Mouse (Mus musculus) spleen, adult 2 months (tissue): ENCODE results near the gene Dpysl5. TPM values are rescaled to one million over a fixed set of nuclear protein-coding genes. Genes with fewer than 3 reads are reported as not detected.

ENCODE experiments used
- DNase-seq, 2 experiments: peaks; one replicate each; pipeline versions ENCODE4 v3.0.0 to v3.0.0-alpha.2; 2012 to 2021; ENCODE audit warnings: low spot score in 2 of 2, low read depth in 1 of 2
- H3K27ac ChIP-seq: fragments of 200-500 bp; 2 replicates; pipeline ENCODE4 v1.5.1; 2012; ENCODE audit warnings: low read length, inconsistent platforms; ENCODE audit not compliant: insufficient read depth
- H3K27me3 ChIP-seq: fragments of 200-500 bp; 2 replicates; pipeline ENCODE4 v1.6.1; 2012; ENCODE audit warnings: mild to moderate bottlenecking, moderate library complexity, low read length, inconsistent platforms; ENCODE audit not compliant: control insufficient read depth, insufficient read depth
- H3K36me3 ChIP-seq: fragments of 200-500 bp; 2 replicates; pipeline ENCODE4 v1.6.1; 2012; ENCODE audit warnings: mild to moderate bottlenecking, low read length, inconsistent platforms; ENCODE audit not compliant: control insufficient read depth, insufficient read depth
- H3K4me1 ChIP-seq: fragments of 200-500 bp; 2 replicates; pipeline ENCODE4 v1.6.1; 2011; ENCODE audit warnings: inconsistent platforms; ENCODE audit not compliant: control insufficient read depth, insufficient read depth, insufficient read length
- H3K4me3 ChIP-seq: fragments of 200-500 bp; 2 replicates; pipeline ENCODE4 v1.5.1; 2011; ENCODE audit warnings: mild to moderate bottlenecking, inconsistent platforms; ENCODE audit not compliant: insufficient read depth, insufficient read length; ENCODE audit errors: extremely low read depth
- CTCF ChIP-seq: fragments of 200-500 bp; IDR thresholded peaks from 2 replicates; pipeline ENCODE4 v1.5.1; 2011; ENCODE audit warnings: mild to moderate bottlenecking, inconsistent platforms; ENCODE audit not compliant: insufficient read depth, insufficient read length, insufficient replicate concordance; ENCODE audit errors: extremely low read depth
- POLR2A ChIP-seq: fragments of 200-500 bp; IDR thresholded peaks from 2 replicates; pipeline ENCODE4 v1.6.1; 2011; ENCODE audit warnings: low read depth, low read length, inconsistent platforms
- WGBS: fragments of 180-500 bp; shearing (Covaris S2); methylation state at CpG from one replicate; pipeline ENCODE4 v1.1.7; 2018; 5-methylcytosine and 5-hydroxymethylcytosine counted together
- polyA plus RNA-seq: library from polyadenylated mRNA; depleted of rRNA; stranded (reverse); fragments of >200 nt; gene quantifications from 2 replicates; pipeline ENCODE4 v1.2.3, GENCODE M21; 2012

Dpysl5 gene
- polyA plus RNA-seq, 1 experiment: 0.06 TPM

DNA sequence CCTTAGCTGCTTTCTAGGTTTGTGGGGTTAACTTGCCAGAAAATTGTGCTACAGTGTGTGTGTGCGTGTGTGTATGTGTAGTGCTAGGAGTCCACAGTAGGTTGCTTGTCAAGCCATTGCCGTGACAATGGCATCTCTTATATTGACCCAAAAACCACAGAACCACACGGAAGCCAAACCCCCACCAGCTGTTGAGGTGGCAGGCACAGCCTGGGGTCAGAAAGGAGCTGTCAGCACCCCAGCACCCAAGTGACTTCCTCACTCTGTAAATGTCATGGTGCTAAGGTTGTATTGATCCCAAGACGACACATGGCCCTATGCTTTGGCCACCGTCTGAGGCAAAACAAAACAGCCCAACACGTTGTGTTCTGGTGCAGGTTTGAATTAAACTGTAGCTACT, 87.6 kb downstream of the Dpysl5 start:
- no peaks in the 10 kb centered on the region for H3K4me1 ChIP-seq
- H3K27ac ChIP-seq: no peak overlapping the region
- no peak overlapping the region for H3K4me3 ChIP-seq
- no peak for DNase-seq
- no peaks in the 10 kb centered on the region for H3K27me3 ChIP-seq
- H3K36me3 ChIP-seq: no peaks in the 10 kb centered on the region
- WGBS: 48% methylated on average over 6 of the region's 6 CpGs
- TF ChIP-seq CTCF (no peak), POLR2A (no peak)

- 80% methylated on average over 12 of the region's 12 CpGs for WGBS
- no peak for DNase-seq
These were observed 91.5 kb downstream of the Dpysl5 start for GRCm38 (mm10) chr5:30802724-30803467.

DNA sequence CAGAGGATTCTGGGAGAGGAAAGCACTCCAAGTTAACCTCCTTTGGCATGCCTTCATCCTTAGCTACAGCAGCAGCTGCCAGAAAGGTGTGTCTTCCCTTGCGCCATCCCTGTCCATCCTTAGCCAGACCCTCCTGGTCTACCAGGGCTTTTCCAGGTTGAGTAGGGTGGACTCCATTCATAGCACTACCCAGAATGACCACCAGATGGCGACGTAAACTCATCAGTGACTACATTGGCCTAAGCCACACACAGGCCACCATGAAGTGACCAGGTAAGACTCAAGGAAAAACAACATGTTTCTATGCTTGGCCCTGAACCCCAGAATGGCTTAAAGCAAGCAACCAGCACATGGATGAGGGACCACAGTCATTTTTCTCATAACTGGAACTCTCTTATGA, 94.7 kb downstream of the Dpysl5 start:
- WGBS: 13% methylated on average over 3 of the region's 3 CpGs
- Histone ChIP-seq H3K36me3 (no peaks in the 10 kb centered on the region), H3K4me1 (no peaks in the 10 kb centered on the region), H3K27me3 (no peaks in the 10 kb centered on the region), H3K27ac (no peak overlapping the region), H3K4me3 (no peak overlapping the region)
- peak; percentile 50 to 80 for DNase-seq
- TF ChIP-seq POLR2A: no peak
- peak; percentile 77; the same call in 1 of the 2 replicates for TF ChIP-seq CTCF

More at GRCm38 (mm10) chr5:30802724-30803467, 91.5 kb downstream of the Dpysl5 start:
- TF ChIP-seq POLR2A (no peak), CTCF (no peak)
- H3K4me1 ChIP-seq: no peaks in the 10 kb centered on the region
- no peaks in the 10 kb centered on the region for H3K27me3 ChIP-seq
- H3K36me3 ChIP-seq: no peaks in the 10 kb centered on the region
- H3K27ac ChIP-seq: no peak overlapping the region
- H3K4me3 ChIP-seq: no peak overlapping the region

- Histone ChIP-seq H3K36me3 (no peaks in the 10 kb centered on the region), H3K4me1 (no peaks in the 10 kb centered on the region), H3K4me3 (peak within 1 kb of the TSS; percentile 69), H3K27me3 (no peaks in the 10 kb centered on the region; the same call in none of the 2 replicates), H3K27ac (no peak within 1 kb of the TSS)
- DNase-seq: peak; percentile 54 to 88
- WGBS: 2% methylated on average over 50 of the region's 59 CpGs
- no peak for TF ChIP-seq POLR2A
These were observed 103.2 kb downstream of the Dpysl5 start, which contains the start of gene Mapre3 for GRCm38 (mm10) chr5:30814424-30815119. TSS of gene Mapre3 (plus strand) at chr5:30814641.

DNA sequence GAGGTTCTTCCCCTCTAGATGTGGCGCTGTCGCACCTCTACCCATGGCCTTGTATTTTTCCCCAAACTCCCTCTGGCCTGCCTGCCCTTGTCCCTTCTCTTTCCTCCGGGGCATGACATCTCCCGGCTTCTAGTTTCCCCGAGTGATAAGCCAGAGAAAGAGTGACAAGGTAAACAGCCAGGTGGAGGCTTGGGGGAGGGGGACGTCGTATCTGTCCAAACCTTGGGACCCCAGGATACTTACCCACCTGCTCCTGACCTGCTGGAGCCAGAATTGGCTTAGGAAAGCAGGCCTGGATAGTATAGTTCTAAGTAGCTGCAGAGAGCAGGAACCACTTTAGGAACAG, 103.7 kb downstream of the Dpysl5 start:
- H3K27ac ChIP-seq: no peak overlapping the region
- no peaks in the 10 kb centered on the region for H3K36me3 ChIP-seq
- WGBS: 14% methylated on average over 7 of the region's 7 CpGs
- no peaks in the 10 kb centered on the region; the same call in none of the 2 replicates for H3K27me3 ChIP-seq
- peak overlapping the region; percentile 69; the same call in 1 of the 2 replicates for H3K4me3 ChIP-seq
- no peaks in the 10 kb centered on the region for H3K4me1 ChIP-seq
- no peak for TF ChIP-seq POLR2A
- TF ChIP-seq CTCF: no peak
- DNase-seq: no peak

GRCm38 (mm10) chr5:30816261-30816791, 105.0 kb downstream of the Dpysl5 start:
- Histone ChIP-seq H3K27ac (no peak overlapping the region), H3K36me3 (no peaks in the 10 kb centered on the region), H3K27me3 (no peaks in the 10 kb centered on the region; the same call in none of the 2 replicates), H3K4me1 (no peaks in the 10 kb centered on the region), H3K4me3 (no peak overlapping the region)
- no peak for DNase-seq
- TF ChIP-seq POLR2A (no peak), CTCF (no peak)
- 76% methylated on average over 8 of the region's 8 CpGs for WGBS

GRCm38 (mm10) chr5:30818758-30819309, 107.5 kb downstream of the Dpysl5 start:
- Histone ChIP-seq H3K27ac (no peak overlapping the region), H3K4me3 (no peak overlapping the region), H3K4me1 (no peaks in the 10 kb centered on the region), H3K27me3 (no peaks in the 10 kb centered on the region; the same call in none of the 2 replicates), H3K36me3 (no peaks in the 10 kb centered on the region)
- DNase-seq: no peak
- 92% methylated on average over 8 of the region's 8 CpGs for WGBS
- TF ChIP-seq POLR2A: no peak
- TF ChIP-seq CTCF: no peak
